Mouse (Mus musculus) urinary bladder, postnatal 14 days (tissue): Measurements from ENCODE around the gene Wnk2.
A peak's percentile ranks its signal among the peaks of the same experiment; 100 is the strongest.

Experiments
- DNase-seq: peaks from one replicate; pipeline ENCODE4 v3.0.0; 2021; ENCODE audit warnings: low spot score

Gene Wnk2

GRCm38 (mm10) chr13:49143323-49143722, 4.5 kb downstream of the Wnk2 start:
- DNase-seq: no peak

GRCm38 (mm10) chr13:49142396-49142795, 5.4 kb downstream of the Wnk2 start:
- no peak for DNase-seq

GRCm38 (mm10) chr13:49140567-49140966, 7.2 kb downstream of the Wnk2 start:
- DNase-seq: no peak

- no peak for DNase-seq
These were observed 13.3 kb downstream of the Wnk2 start for GRCm38 (mm10) chr13:49134491-49134890.

- peak; percentile 27 for DNase-seq
These were observed 14.7 kb downstream of the Wnk2 start for GRCm38 (mm10) chr13:49133125-49133524.

GRCm38 (mm10) chr13:49131946-49132687, 15.7 kb downstream of the Wnk2 start:
- no peak for DNase-seq

GRCm38 (mm10) chr13:49131342-49131855, 16.4 kb downstream of the Wnk2 start:
- DNase-seq: no peak

GRCm38 (mm10) chr13:49129845-49130244, 18.0 kb downstream of the Wnk2 start:
- peak; percentile 21 for DNase-seq

GRCm38 (mm10) chr13:49129154-49129553, 18.7 kb downstream of the Wnk2 start:
- no peak for DNase-seq

GRCm38 (mm10) chr13:49127844-49128631, 19.8 kb downstream of the Wnk2 start:
- DNase-seq: no peak

- DNase-seq: no peak
These were observed 25.7 kb downstream of the Wnk2 start for GRCm38 (mm10) chr13:49122106-49122505.

- DNase-seq: no peak
These were observed 30.3 kb downstream of the Wnk2 start for GRCm38 (mm10) chr13:49117563-49117962.

- no peak for DNase-seq
These were observed 32.9 kb downstream of the Wnk2 start for GRCm38 (mm10) chr13:49114921-49115320.

GRCm38 (mm10) chr13:49114116-49114515, 33.7 kb downstream of the Wnk2 start:
- DNase-seq: no peak

GRCm38 (mm10) chr13:49113345-49113744, 34.5 kb downstream of the Wnk2 start:
- no peak for DNase-seq

GRCm38 (mm10) chr13:49112652-49113051, 35.2 kb downstream of the Wnk2 start:
- peak; percentile 27 for DNase-seq

GRCm38 (mm10) chr13:49109665-49110064, 38.1 kb downstream of the Wnk2 start:
- DNase-seq: no peak

- DNase-seq: no peak
These were observed 39.5 kb downstream of the Wnk2 start for GRCm38 (mm10) chr13:49108119-49108846.

- no peak for DNase-seq
These were observed 43.9 kb downstream of the Wnk2 start for GRCm38 (mm10) chr13:49103913-49104312.

- DNase-seq: no peak
These were observed 44.6 kb downstream of the Wnk2 start for GRCm38 (mm10) chr13:49103235-49103634.

- DNase-seq: peak; percentile 62
These were observed 47.4 kb downstream of the Wnk2 start for GRCm38 (mm10) chr13:49100417-49100816.

GRCm38 (mm10) chr13:49096826-49097225, 51.0 kb downstream of the Wnk2 start:
- DNase-seq: no peak
